Mouse (Mus musculus): ENCODE measurements around the gene Ccdc107.

Gene Ccdc107

DNA sequence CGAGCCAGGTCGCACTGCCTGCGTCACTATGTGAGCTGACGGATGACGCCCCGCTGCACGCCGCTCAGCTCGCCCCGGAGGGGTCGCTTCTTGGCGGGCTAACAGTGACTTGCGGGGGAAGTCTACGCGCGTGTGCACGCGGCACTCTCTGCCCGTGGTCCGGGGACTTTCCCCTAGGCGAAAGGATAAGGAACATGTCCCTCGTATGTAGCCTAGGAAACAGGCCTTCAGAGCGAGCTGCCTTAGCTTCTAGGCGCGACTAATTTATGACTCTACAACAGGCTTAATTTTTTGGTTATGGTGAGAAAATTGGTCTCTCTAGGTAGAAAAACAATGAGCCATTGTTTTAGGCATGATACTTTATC is at the start of gene Ccdc107:
Gene Ccdc107 (plus strand): TSS at position 80 of the 365 bp plus-strand sequence.
- DNase-seq (ENCODE audit: low read depth, low spot score), result peak; percentile 99

GRCm38 (mm10) chr4:43443511-43443910 is 49.2 kb upstream of the Ccdc107 start:
- DNase-seq (ENCODE audit: low read depth, low spot score), result peak; percentile 43

DNA sequence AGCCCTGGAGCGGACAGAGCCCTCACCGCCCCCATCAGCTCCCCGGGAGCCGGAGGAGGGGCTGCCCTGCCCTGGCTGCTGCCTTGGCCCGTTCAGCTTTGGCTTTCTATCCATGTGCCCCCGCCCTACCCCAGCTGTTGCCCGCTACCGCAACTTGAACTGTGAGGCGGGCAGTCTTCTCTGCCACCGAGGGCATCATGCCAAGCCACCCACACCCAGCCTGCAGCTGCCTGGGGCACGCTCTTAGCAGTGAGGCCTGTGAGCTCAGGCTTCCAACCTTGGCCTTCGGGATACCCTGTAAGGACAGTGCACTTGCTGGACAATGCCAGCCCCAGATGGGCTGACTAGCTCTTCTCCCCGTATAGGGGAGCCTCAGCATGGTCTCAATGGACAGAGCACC is 45.4 kb upstream of the Ccdc107 start:
- DNase-seq (ENCODE audit: low read depth, low spot score), result no peak

- no peak for DNase-seq (ENCODE audit: low read depth, low spot score)
Observed at GRCm38 (mm10) chr4:43448554-43448953, 44.1 kb upstream of the Ccdc107 start.

GRCm38 (mm10) chr4:43452315-43452714 is 40.4 kb upstream of the Ccdc107 start:
- no peak for DNase-seq (ENCODE audit: low read depth, low spot score)

GRCm38 (mm10) chr4:43453413-43453812 is 39.3 kb upstream of the Ccdc107 start:
- DNase-seq (ENCODE audit: low read depth, low spot score), result no peak

GRCm38 (mm10) chr4:43454041-43454836 is 38.5 kb upstream of the Ccdc107 start, which contains the start of gene Cd72:
Cd72 (minus strand) TSS chr4:43454628.
- DNase-seq (ENCODE audit: low read depth, low spot score), result peak; percentile 17

GRCm38 (mm10) chr4:43456470-43456869 is 36.2 kb upstream of the Ccdc107 start:
- DNase-seq (ENCODE audit: low read depth, low spot score), result peak; percentile 86

DNA sequence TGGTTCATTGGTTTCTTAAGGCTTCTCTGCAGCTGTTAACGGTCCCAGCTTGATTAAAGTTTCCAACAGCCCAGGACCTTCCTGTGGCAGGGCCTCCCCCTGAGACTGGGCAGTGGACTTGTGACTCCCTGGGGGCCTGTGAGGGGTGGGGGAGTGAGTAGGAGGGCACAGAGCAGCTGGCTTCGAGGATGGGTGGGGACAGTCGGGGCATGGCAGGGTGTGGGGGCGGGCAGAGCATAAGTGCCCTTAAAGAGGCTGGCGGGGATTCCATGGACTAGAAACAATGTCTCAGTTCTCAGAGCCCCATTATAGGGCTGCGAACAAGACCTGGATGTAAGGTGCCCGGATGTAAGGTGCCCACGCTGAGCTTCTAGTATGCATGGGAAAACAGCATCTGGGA is 35.6 kb upstream of the Ccdc107 start:
- peak; percentile 36 for DNase-seq (ENCODE audit: low read depth, low spot score)

- no peak for DNase-seq (ENCODE audit: low read depth, low spot score)
Observed at GRCm38 (mm10) chr4:43463102-43463501, 29.6 kb upstream of the Ccdc107 start.

DNA sequence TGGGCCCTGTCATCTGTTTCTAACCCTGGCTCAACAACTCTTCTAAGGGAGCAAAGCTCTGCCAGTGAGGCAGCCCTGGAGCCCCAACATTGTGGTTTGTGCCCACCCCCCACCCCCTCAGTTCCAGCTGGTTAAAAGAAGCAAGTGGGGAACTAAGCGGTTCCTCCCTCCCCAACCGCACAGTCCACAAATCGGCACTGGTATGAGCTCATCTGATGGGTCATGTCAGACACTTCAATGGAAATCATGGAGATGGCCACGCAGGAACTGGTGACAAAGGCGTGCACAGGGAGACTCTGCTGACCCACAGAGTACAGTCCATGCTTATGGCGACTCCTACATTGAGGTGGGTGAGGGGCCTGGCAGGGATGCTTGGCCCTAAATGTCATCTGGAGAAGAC is 26.8 kb upstream of the Ccdc107 start:
- no peak for DNase-seq (ENCODE audit: low read depth, low spot score)

GRCm38 (mm10) chr4:43466872-43467271 is 25.8 kb upstream of the Ccdc107 start:
- no peak for DNase-seq (ENCODE audit: low read depth, low spot score)

DNA sequence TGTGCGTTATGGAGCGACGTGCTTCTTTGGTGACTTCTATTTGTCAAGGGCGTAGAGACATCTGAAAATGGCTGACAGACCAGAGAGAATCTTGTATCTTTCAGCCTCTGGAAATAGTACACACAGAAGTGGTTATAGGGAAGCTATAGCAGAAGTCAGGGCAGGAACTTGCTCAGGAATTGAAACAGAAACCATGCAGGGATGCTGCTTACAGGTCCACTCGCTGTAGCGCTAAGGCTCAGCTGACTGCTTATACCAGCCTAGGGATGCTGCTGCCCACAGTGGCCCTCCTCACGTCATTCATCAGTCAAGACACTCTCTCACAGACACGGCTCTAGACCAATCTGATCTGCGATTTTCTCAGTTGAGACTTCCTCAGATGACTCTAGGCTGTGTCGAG is 22.4 kb upstream of the Ccdc107 start:
- DNase-seq (ENCODE audit: low read depth, low spot score), result no peak

DNA sequence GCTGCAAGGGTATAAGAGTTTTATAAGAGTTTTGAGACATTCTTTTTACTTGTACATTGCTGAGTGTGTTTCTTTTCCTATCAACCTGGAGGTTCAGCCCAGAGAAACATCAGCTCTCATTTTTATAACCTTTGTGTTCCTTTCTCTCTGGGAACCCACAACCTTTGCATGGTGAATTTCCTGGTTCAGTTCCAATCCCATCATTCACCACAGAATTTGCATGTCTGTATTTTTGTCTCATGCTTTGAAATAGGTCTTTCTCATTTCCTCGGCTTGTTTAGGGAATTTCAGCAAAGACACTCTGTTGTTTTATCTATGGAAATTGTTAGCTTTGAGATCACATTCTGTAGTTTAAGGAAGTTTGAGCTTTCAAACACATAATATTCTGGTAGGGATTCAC is 19.1 kb upstream of the Ccdc107 start:
- DNase-seq (ENCODE audit: low read depth, low spot score), result peak; percentile 37

GRCm38 (mm10) chr4:43476604-43477003 is 16.1 kb upstream of the Ccdc107 start:
- DNase-seq (ENCODE audit: low read depth, low spot score), result peak; percentile 44

GRCm38 (mm10) chr4:43477857-43478533 is 14.7 kb upstream of the Ccdc107 start:
- peak; percentile 93 for DNase-seq (ENCODE audit: low read depth, low spot score)

DNA sequence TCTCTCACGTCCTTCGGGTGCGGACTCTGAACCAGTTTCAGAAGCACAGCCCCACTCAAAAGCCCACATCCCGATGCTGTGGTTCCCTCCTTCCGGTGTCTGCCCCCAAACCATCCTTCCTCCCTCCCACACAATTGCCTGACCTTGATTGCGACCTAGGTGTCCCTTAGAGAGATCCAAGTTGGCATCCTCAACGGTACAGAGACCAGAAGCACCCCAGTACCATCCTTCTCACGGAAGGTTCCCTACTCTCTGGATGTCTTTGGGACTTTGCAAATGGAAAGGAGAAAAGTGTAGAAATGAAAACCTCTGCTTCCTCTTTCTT is 14.2 kb upstream of the Ccdc107 start:
- DNase-seq (ENCODE audit: low read depth, low spot score), result no peak

DNA sequence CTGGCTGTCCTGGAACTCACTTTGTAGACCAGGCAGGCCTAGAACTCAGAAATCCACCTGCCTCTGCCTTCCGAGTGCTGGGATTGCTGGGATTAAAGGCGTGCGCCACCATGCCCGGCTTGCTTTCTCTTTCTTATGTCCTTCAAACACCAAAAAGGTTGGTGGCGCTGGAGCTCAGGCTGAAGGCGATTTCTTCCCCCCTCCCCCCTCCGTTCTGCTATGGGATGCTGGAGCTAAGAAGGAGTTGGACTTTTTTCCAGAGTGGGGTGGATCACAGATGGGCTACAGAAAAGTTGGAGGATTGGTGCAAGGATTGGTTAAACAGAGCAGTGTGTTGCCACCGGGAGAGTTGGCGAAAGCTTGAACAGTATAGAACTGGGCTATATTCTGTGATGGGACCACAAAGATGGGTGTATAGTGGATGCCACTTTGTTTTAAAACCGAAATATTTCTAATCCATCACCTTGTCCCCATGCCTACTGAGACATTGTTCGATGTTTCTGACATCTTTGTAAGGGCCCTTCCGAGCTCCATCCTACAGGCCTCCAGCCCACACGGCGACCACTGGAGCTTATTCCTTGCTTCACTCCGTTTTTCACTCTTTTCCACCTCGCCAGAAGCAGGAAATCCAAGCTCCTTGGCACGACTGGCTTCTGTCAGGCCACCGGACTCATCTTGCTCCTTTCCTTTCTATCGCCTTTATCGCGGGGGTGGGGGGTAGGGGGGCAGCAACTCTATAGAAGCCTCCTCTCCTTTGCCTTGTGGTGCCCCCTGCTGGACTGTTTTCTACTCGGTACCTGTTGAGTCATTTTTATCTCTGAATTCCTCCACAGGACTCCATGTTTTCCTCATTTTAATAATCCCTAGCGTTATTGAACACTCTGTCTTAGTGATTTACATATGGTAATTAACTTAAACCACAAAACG is 13.5 kb upstream of the Ccdc107 start:
- DNase-seq (ENCODE audit: low read depth, low spot score), result peak; percentile 80

DNA sequence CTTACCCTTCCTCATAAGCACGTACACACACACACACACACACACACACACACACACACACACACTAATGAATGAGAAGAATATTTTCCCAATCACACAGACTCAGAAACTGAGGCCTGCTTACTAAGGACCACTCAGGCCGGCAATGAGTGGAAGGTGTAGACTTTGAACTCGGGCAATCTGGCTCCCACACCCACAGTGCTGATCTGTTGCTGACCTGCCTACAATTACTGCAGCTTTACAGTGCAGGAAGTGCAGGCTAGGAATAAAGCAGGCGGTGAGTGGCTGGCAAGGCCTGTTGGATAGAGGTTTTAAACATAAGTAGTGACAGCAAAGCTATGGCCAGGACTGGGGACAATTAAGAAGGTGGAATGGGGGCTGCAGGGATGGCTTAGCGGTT is 11.7 kb upstream of the Ccdc107 start:
- DNase-seq (ENCODE audit: low read depth, low spot score), result no peak

GRCm38 (mm10) chr4:43481894-43482456 is 10.7 kb upstream of the Ccdc107 start:
- peak; percentile 81 for DNase-seq (ENCODE audit: low read depth, low spot score)

DNA sequence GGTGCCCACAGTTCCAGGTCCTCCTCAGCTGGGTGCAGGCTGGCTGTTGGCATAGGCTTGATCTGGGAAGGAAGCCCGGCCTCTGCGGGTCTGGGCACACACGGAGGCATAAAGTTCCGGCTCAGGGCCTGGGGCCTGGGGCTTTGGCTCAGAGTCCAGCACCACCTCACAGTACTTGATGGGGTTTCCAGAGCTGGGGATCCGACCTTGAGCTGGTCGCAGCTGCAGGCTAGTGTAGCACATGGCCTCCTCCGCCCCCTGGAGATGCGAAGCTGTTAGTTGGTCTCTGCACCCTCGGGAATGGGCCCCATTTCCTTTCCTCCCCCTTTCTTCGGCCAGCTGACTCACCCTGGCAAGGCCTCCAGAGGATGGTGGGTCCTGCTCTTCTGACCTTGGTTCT is 10.1 kb upstream of the Ccdc107 start:
- peak; percentile 39 for DNase-seq (ENCODE audit: low read depth, low spot score)
